In the genomic region with DNA sequence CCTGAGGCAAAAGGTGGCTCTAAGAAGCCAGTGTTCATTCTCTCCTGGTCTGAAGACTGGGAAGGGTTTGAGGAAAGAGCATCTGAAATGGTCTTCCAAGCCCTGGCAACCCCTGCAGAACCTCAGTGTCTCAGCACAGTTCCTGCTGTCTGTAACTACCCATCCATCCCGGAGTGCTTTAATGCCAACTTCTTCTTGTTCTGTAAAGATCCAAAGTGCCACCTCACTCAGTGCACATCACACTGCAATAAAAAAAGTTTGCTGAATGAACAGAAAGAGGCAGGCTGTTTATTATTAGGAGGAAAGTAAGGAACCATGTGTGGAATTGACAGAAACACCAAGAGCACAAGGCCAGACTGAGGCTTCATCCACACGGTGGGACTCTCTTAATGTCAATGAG, we compare ENCODE assay signal across 33 mouse cellular contexts. TPM values are rescaled to one million over a fixed set of nuclear protein-coding genes. Genes with fewer than 3 reads are reported as not detected.
"Had no signal": no experiment of that assay in that cellular context is flagged by ENCODE, and none has a peak within 500 bp of the region (broad histone marks: within the 10 kb centered on the region; RNA-seq: fewer than 3 reads in every experiment).

No protein-coding gene starts in this region.

- H3K4me2 ChIP-seq: heart, embryonic 12.5 days; hindbrain, embryonic 13.5 days; hindbrain, embryonic 15.5 days; kidney, embryonic 15.5 days; limb, embryonic 13.5 days; limb, embryonic 15.5 days; liver, embryonic 15.5 days had no signal

- ATAC-seq: hindbrain, postnatal 0 days; intestine, embryonic 16.5 days had no signal

- DNase-seq: gastrocnemius, postnatal 14 days; gastrocnemius, postnatal 36 days; heart, adult 18-20 months; heart, postnatal 10 days; kidney, adult 11 months; kidney, adult 2 months; kidney, adult 9 months; kidney, postnatal 14 days; kidney, postnatal 36 days; layer of hippocampus, adult 9-11 months; layer of hippocampus, postnatal 36 days; left cerebral cortex, postnatal 4 days had no signal

- H3K27ac ChIP-seq: heart, embryonic 10.5 days; hindbrain, embryonic 13.5 days; hindbrain, embryonic 15.5 days; hindbrain, postnatal 0 days; kidney, embryonic 15.5 days; kidney, postnatal 0 days; limb, embryonic 13.5 days; limb, embryonic 15.5 days; liver, embryonic 15.5 days had no signal

- H3K27me3 ChIP-seq: heart, embryonic 12.5 days; hindbrain, embryonic 13.5 days; hindbrain, embryonic 15.5 days; kidney, embryonic 15.5 days; limb, embryonic 13.5 days; limb, embryonic 15.5 days; liver, embryonic 15.5 days had no signal

- H3K4me3 ChIP-seq: heart, embryonic 10.5 days; heart, embryonic 12.5 days; hindbrain, embryonic 13.5 days; hindbrain, embryonic 15.5 days; kidney, embryonic 15.5 days; limb, embryonic 13.5 days; limb, embryonic 15.5 days; liver, embryonic 15.5 days had no signal

- H3K9me3 ChIP-seq: heart, embryonic 10.5 days; heart, embryonic 12.5 days; hindbrain, embryonic 13.5 days; hindbrain, embryonic 15.5 days; kidney, embryonic 15.5 days; limb, embryonic 13.5 days; limb, embryonic 15.5 days; liver, embryonic 15.5 days had no signal

- H3K9ac ChIP-seq: heart, embryonic 12.5 days; hindbrain, embryonic 13.5 days; hindbrain, embryonic 15.5 days; kidney, embryonic 15.5 days; limb, embryonic 13.5 days; limb, embryonic 15.5 days; liver, embryonic 15.5 days had no signal

RNA-seq across cellular contexts. Expression of a gene that starts 59.5 kb away (rescaled TPM):
- total RNA-seq: gastrocnemius, adult 18-20 months; gastrocnemius, adult 8-10 months; gastrocnemius, postnatal 14 days; gastrocnemius, postnatal 36 days; heart, adult 18-20 months; heart, adult 8-10 months; heart, postnatal 25 days; hematopoietic stem cell, adult 5-6 weeks; liver, adult 2 months had no signal
- polyA plus RNA-seq: gonadal fat pad, adult 2 months; heart, embryonic 14.5 days; intestine, embryonic 14.5 days; intestine, embryonic 16.5 days; large intestine, adult 2 months; liver, adult 2 months; liver, embryonic 15.5 days had no signal
